Mouse (Mus musculus) embryo, embryonic 11 days (tissue): ENCODE measurements at regions not wholly inside any gene's neighbourhood (a gene's known extent, or its start where the extent isn't known, plus 50 kb on each side); places are given as distances from the start of the nearest gene placed in this dataset.
A peak's percentile ranks its signal among the peaks of the same experiment; 100 is the strongest.

Experiments used
- DNase-seq: peaks from one replicate; pipeline ENCODE4 v3.0.0-alpha.2; 2015

GRCm38 (mm10) chr5:138875180-138876076 is 55.5 kb downstream of the Gm5294 start:
- DNase-seq = peak; percentile 25

DNA sequence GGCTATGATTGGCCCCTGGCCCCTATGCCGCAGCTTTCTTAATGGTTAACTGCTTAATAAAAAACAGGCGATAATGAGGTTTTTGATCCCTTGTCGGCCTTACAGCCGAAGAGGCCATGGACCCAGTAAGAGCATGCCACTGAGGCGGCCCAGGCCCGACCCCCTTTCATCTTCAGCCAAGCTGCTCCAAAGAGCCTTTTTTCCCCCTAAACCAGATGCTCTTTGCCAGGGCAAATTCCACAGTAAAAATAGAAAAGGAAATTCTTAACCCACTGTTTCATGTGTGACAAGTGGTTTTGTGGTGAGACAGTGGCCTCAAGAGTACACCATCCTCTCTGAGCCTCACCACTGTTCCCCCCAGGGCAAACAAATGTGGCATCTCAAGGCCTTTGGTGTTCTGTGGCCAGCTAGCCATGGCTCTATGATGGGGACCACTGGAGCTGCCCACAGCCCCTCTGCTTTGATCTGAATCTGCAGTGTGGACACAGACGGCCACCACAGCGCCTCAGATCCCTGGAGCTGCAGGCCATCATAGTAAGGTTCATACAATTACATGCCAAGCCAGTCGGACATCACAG is 61.9 kb downstream of the Gm5294 start:
- no peak for DNase-seq

DNA sequence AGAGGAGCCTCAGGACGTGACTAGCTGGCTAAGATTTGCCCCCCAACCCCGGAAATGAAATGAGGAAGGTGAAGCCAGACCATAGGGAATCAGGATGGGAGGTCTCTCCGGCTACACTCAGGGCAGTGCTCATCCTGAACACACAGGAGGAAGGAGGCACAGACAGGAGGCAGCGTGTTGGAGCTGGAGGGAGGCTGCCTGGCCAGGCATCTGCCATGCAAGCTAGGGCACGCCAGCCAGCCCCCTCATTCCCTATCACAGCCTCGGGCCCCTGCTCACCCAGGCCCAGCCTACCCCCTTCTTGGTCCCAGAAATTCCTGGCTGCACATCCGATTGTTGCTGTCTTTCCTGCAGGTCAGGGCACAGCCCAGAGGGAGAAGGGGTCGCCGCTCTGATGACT is 63.7 kb downstream of the Gm5294 start:
- DNase-seq = no peak

- no peak for DNase-seq
Measured at GRCm38 (mm10) chr5:138885905-138886304, 66.0 kb downstream of the Gm5294 start.

GRCm38 (mm10) chr5:138888749-138889148 is 68.9 kb downstream of the Gm5294 start:
- DNase-seq = no peak

- no peak for DNase-seq
Measured at GRCm38 (mm10) chr5:138889760-138890159, 69.9 kb downstream of the Gm5294 start.

DNA sequence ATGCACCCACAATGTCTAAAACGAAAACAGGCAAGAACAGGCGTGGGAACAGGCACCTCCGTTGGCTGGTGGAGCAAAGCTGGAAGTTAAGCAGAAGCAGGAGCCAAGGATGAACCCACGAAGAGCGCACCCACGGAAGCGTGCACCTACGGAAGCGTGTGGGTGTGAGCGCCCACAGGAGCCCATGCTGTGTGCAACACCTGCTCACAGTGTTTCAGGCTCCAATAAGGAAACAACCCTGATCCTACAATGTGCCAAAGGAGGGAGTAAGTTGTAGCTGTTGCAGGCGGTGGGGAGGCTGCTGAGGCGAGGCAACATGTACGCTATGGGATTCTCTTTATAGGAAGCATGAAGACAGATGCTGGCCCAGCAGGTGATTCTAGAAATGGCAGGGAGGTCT is 74.6 kb downstream of the Gm5294 start:
- DNase-seq = no peak

DNA sequence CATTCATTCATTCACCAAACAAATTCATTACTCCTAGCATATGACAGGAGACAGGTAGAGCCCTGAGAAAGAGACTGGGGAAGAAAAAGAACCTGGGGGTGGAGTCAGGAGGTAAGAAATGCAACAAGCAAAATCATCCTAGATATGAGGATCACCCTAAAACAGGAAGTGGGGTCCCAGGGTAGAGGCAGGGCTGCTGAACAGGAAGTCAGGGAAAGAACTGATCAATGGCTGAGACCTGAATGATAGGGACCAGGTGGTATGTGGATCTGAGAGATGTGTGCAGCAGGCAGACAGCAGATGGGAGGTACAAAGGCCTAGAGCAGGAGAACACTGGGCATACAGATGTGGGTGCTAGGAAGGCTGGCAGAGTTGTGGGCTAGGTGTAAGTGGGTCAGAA is 77.4 kb downstream of the Gm5294 start:
- DNase-seq = no peak

DNA sequence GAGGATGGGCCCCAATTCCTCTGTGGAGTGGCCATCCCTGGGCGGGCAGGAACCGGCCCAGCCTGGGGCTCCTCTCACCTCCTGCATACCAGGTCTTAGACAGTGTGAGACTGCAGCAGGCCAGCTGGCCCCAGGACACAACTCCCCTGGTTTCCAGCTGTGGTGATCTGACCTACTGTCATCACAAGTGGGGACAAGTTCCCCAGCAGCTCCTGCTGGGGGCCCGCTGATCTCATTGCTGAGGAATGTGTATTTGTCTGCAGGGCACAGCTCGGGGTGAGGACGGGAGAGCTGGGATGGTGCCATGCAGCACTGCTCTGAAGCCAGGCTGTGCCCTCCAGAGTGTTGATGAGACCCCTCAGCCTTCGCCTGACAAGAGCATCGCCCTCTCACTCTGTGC is 78.6 kb downstream of the Gm5294 start:
- peak; percentile 12 for DNase-seq

DNA sequence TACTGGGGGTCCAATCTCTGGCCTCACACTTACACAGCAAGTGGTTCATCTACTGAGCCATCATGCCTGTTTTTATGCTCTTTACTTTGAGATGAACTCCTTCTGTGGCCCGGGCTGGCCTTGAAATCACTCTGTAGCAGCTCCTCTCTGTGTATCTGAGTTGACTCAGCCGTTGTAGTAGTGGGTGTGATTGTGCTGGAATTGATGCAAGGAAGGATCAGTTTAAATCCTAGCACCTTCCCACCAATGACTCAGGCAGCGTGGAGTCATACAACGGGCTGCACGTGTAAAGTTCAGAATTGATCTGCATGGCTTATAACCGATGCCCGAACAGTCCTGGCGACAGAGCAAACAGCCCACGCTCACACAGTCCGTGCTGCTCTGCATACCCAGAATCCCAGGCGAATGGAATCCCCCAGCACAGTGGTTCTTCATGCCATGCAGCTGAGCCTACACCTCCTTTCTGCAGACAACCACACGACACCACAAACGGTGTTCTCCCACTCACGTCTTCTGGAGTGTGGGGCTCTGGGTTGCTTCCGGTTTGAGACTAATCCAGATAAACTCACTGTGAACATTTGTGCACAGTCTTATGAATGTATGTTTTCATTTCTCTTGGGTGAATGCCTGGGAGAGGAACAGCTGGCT is 81.2 kb downstream of the Gm5294 start:
- DNase-seq = no peak

DNA sequence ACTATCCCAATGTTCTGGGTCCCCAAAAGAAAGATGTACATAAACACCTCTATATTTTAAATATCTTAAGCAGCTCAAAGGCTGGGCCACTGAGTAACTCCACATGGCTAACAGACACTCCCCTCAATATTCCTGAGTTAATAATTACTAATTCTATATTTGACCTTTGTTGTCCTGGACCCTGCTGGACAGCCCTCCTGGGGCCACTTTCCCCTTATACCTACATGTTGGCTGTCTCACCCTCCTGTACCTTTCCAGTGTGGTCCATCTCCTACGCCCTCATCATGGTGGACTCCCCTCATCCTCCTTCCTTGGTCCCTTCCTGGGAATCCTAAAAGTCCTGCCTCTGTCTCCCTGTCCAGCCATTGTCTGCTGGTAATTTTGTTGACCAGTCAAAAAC is 82.4 kb downstream of the Gm5294 start:
- DNase-seq = no peak

GRCm38 (mm10) chr5:138911769-138912710 is 85.1 kb downstream of the Pdgfa start:
- no peak for DNase-seq

- DNase-seq = no peak
Measured at GRCm38 (mm10) chr5:138912711-138913105, 84.5 kb downstream of the Pdgfa start.

GRCm38 (mm10) chr5:138915068-138915467 is 82.1 kb downstream of the Pdgfa start:
- no peak for DNase-seq

GRCm38 (mm10) chr5:138915496-138915895 is 81.7 kb downstream of the Pdgfa start:
- no peak for DNase-seq

DNA sequence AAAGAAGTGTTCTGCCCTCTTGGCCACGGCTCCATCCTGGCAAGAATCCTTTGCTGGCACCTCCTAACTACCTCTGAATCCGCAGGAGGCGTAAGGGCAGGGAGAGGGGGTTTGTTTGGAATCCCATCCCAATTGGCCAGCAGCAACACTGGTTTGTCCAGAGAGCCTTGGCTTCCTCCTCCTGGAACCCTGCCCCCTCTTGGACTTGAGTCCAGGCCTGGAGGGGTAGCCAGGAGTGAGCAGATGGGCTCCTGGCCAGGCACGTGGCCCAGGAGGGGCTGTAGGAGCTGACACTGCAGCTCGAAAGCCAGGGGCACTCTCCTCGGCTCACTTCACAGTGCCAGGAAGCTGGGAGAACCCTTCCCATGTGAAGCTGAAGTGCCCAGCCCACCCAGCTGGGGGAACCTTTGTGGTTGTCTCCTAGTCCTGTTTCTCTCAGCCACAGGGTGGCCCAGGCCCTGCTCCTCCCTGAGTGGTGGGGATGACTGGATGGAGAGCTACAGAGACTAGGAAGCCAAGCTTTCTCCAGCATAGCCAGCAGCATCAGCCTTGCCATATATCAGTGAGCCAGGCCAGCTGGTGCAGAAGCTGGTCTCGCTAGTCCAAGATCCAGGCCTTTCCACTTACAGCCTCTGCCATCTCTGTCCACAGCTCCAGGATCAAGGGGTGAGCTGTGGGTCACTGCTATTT is 76.9 kb downstream of the Pdgfa start:
- no peak for DNase-seq

DNA sequence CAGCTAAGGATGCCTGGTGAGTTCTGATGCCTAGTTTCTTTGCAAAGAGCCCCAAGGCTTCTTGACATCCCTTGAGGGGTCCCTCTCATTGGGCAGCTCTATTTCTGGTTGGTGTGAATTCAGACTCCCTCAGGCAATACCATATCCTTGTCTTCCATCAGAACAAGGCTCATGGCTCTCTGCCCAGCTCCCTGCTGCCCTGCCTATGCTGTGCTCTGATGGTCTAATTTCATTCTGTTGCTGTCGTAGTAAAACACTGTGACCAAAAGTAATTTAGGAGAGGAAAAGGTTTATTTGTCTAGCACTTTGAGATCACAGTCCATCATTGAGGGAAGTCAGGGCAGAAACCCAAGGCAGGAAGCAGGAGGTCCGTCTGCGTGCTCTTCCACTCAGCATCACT is 75.1 kb downstream of the Pdgfa start:
- DNase-seq = no peak
